22 mouse cellular contexts compared by ENCODE assay signal in genomic region chr6:43619258-43619657, GRCm38 (mm10). TPM values are rescaled to one million over a fixed set of nuclear protein-coding genes. Genes with fewer than 3 reads are reported as not detected.
DNase-seq lines count a peak whose midpoint lies in the region; ATAC-seq and TF ChIP-seq lines count a peak whose summit lies in the region.
"Had no signal": no experiment of that assay in that cellular context is flagged by ENCODE, and none has a peak within 500 bp of the region (broad histone marks: within the 10 kb centered on the region; RNA-seq: fewer than 3 reads in every experiment).

No protein-coding gene starts in this region.

- H3K27ac ChIP-seq in lung, postnatal 0 days (ENCODE audit: low read length) = no peak overlapping the region
- H3K27ac ChIP-seq: embryonic facial prominence, embryonic 15.5 days; forebrain, embryonic 10.5 days; heart, embryonic 10.5 days; hindbrain, embryonic 14.5 days; kidney, postnatal 0 days; left cerebral cortex, adult 2 months; liver, embryonic 12.5 days; neural tube, embryonic 12.5 days had no signal

- H3K36me3 ChIP-seq in lung, postnatal 0 days (ENCODE audit: insufficient read depth, low read length) = no peaks in the 10 kb centered on the region
- H3K36me3 ChIP-seq: embryonic facial prominence, embryonic 15.5 days; forebrain, embryonic 10.5 days; heart, embryonic 10.5 days; liver, embryonic 12.5 days; neural tube, embryonic 12.5 days had no signal

- H3K4me3 ChIP-seq in lung, postnatal 0 days (ENCODE audit: low read depth, low read length) = no peak overlapping the region
- H3K4me3 ChIP-seq: embryonic facial prominence, embryonic 15.5 days; forebrain, embryonic 10.5 days; heart, embryonic 10.5 days; left cerebral cortex, adult 2 months; liver, embryonic 12.5 days; neural tube, embryonic 12.5 days had no signal

- no peak for ATAC-seq in lung, postnatal 0 days
- ATAC-seq in neutrophil, adult 5-6 weeks (ENCODE audit: extremely low read depth, insufficient number of reproducible peaks, low FRiP score, poor library complexity, severe bottlenecking) = peak; percentile 66; the same call in 1 of the 2 replicates
- no peak for ATAC-seq in monocyte, adult 5-6 weeks (replicated peaks; ENCODE audit: insufficient number of reproducible peaks, low FRiP score, low TSS enrichment, poor library complexity, severe bottlenecking)
- ATAC-seq: liver, embryonic 12.5 days had no signal

- no peak for TF ChIP-seq EP300 in lung, postnatal 0 days (IDR thresholded peaks at IDR 0.05)

- H3K4me1 ChIP-seq in lung, postnatal 0 days (ENCODE audit: insufficient read depth, low read depth, low read length) = no peaks in the 10 kb centered on the region
- H3K4me1 ChIP-seq: embryonic facial prominence, embryonic 15.5 days; forebrain, embryonic 10.5 days; heart, embryonic 10.5 days; liver, embryonic 12.5 days; neural tube, embryonic 12.5 days had no signal

- no peak overlapping the region for H3K4me2 ChIP-seq in lung, postnatal 0 days (replicated peaks; ENCODE audit: low read depth, low read length)
- H3K4me2 ChIP-seq: embryonic facial prominence, embryonic 15.5 days; hindbrain, embryonic 14.5 days; liver, embryonic 12.5 days; lung, embryonic 14.5 days; neural tube, embryonic 12.5 days had no signal

- H3K27me3 ChIP-seq in lung, postnatal 0 days (replicated peaks; ENCODE audit: insufficient read depth, low read length) = no peaks in the 10 kb centered on the region
- H3K27me3 ChIP-seq: embryonic facial prominence, embryonic 15.5 days; liver, embryonic 12.5 days; neural tube, embryonic 12.5 days had no signal

- DNase-seq in lung, postnatal 36 days = peak; percentile 17
- DNase-seq in lung, postnatal 0 days (ENCODE audit: low spot score) = no peak
- peak; percentile 25 for DNase-seq in CD4-positive, CD25-positive, alpha-beta regulatory T cell, adult 2 months (ENCODE audit: low read depth, low spot score)
- peak; percentile 12 for DNase-seq in c-Kit-positive CD71-negative TER-119-negative erythroid progenitor cells, embryonic 14.5 days (ENCODE audit: low read depth)
- DNase-seq in right cerebral cortex, postnatal 14 days = no peak
- DNase-seq: adrenal gland, postnatal 25 days; cerebellum, adult 9-10 months; embryo, embryonic 11 days; gastrocnemius, postnatal 10 days; heart, postnatal 10 days; kidney, adult 11 months; lung, embryonic 14.5 days had no signal

- 75% methylated on average over 3 of the region's 3 CpGs for WGBS in lung, postnatal 0 days

- no peak for TF ChIP-seq CTCF in lung, postnatal 0 days (IDR thresholded peaks at IDR 0.05)

- H3K9ac ChIP-seq in lung, postnatal 0 days (replicated peaks; ENCODE audit: low read depth) = no peak overlapping the region
- H3K9ac ChIP-seq: embryonic facial prominence, embryonic 15.5 days; hindbrain, embryonic 14.5 days; liver, embryonic 12.5 days; lung, embryonic 14.5 days; neural tube, embryonic 12.5 days had no signal

- no peaks in the 10 kb centered on the region for H3K9me3 ChIP-seq in lung, postnatal 0 days (ENCODE audit: low read length)
- H3K9me3 ChIP-seq: embryonic facial prominence, embryonic 15.5 days; forebrain, embryonic 10.5 days; heart, embryonic 10.5 days; liver, embryonic 12.5 days; neural tube, embryonic 12.5 days had no signal

RNA-seq across cellular contexts. Expression of gene Tpk1, which starts 46.8 kb away (rescaled TPM):
- polyA plus RNA-seq in lung, postnatal 0 days (2015; fragmentation: Nextera tagmentation; extraction: Ambion mirVana) = 9.6 and 11.2 TPM in 2 replicates
- 3.8 and 4.9 TPM in 2 replicates for total RNA-seq in neutrophil, adult 5-6 weeks (2017)
- total RNA-seq in monocyte, adult 5-6 weeks (2017) = 3.5 to 7.2 TPM (median 4.4 TPM) in 3 replicates

Comparison
In these comparisons a context has a peak if more than half of its experiments do, and no peak if none do; other contexts are left out.
1. DNase-seq: peak in lung, postnatal 36 days (single experiment), CD4-positive, CD25-positive, alpha-beta regulatory T cell, adult 2 months (single experiment) and c-Kit-positive CD71-negative TER-119-negative erythroid progenitor cells, embryonic 14.5 days (single experiment); none in lung, postnatal 0 days (single experiment) and right cerebral cortex, postnatal 14 days (single experiment).